Mouse (Mus musculus): Measurements from ENCODE around the gene Ccdc188.

- TF ChIP-seq CTCF (IDR thresholded peaks at IDR 0.05; ENCODE audit: low read depth) (no peak), EP300 (IDR thresholded peaks at IDR 0.05; ENCODE audit: low read depth) (no peak)
Observed at GRCm38 (mm10) chr16:18222188-18222587, 4.5 kb downstream of the Ccdc188 start.

Measured in liver, postnatal 0 days (tissue).